ENCODE assay signal across 20 mouse cellular contexts in genomic region chr5:96923526-96923925, GRCm38 (mm10).
A peak's percentile ranks its signal among the peaks of the same experiment; 100 is the strongest.
DNase-seq lines count a peak whose midpoint lies in the region; ATAC-seq and TF ChIP-seq lines count a peak whose summit lies in the region.
"Had no signal": no experiment of that assay in that cellular context is flagged by ENCODE, and none has a peak within 500 bp of the region (broad histone marks: within the 10 kb centered on the region; RNA-seq: fewer than 3 reads in every experiment).

No protein-coding gene starts in this region.

- DNase-seq in heart, embryonic 10.5 days (ENCODE audit: low spot score): no peak
- no peak for DNase-seq in heart, adult 8-10 months (ENCODE audit: low spot score)
- DNase-seq in 416B (ENCODE audit: low read depth): peak; percentile 58
- DNase-seq in liver, postnatal 0 days: no peak
- DNase-seq in testis, postnatal 14 days (ENCODE audit: low spot score): no peak
- no peak for DNase-seq in retina, postnatal 1 day
- no peak for DNase-seq in lung, adult 18-20 months
- DNase-seq: adrenal gland, postnatal 14 days; B cell, adult 2 months; cerebellum, adult 8-10 months; gastrocnemius, postnatal 36 days; heart, postnatal 36 days; kidney, postnatal 4 days; lung, postnatal 14 days; thymus, postnatal 4 days had no signal

- no peaks in the 10 kb centered on the region for H3K36me3 ChIP-seq in heart, embryonic 10.5 days
- H3K36me3 ChIP-seq in liver, postnatal 0 days (replicated peaks; ENCODE audit: insufficient read depth, low read length): no peaks in the 10 kb centered on the region
- H3K36me3 ChIP-seq: forebrain, embryonic 12.5 days; limb, embryonic 15.5 days; midbrain, embryonic 12.5 days had no signal

- no peak overlapping the region for H3K9ac ChIP-seq in liver, postnatal 0 days (replicated peaks)
- H3K9ac ChIP-seq: forebrain, embryonic 12.5 days; limb, embryonic 15.5 days; midbrain, embryonic 12.5 days had no signal

- 94% methylated on average over 1 of the region's 1 CpGs for WGBS in heart, embryonic 10.5 days
- whole genome bisulfite sequencing in liver, postnatal 0 days (ENCODE audit: insufficient replicate concordance): 72% methylated on average over 1 of the region's 1 CpGs

- peaks cover 9% of the 10 kb centered on the region; the same call in 1 of the 2 replicates for H3K4me1 ChIP-seq in heart, embryonic 10.5 days
- H3K4me1 ChIP-seq in cortical plate, adult 2 months (ENCODE audit: control insufficient read depth, insufficient read depth, low read length): no peaks in the 10 kb centered on the region
- H3K4me1 ChIP-seq in liver, postnatal 0 days (ENCODE audit: insufficient read depth): peaks cover 51% of the 10 kb centered on the region
- H3K4me1 ChIP-seq: limb, embryonic 15.5 days; midbrain, embryonic 12.5 days had no signal

- H3K4me2 ChIP-seq in liver, postnatal 0 days (ENCODE audit: low read depth, low read length): no peak overlapping the region
- H3K4me2 ChIP-seq: forebrain, embryonic 12.5 days; limb, embryonic 15.5 days; midbrain, embryonic 12.5 days had no signal

- H3K4me3 ChIP-seq in heart, embryonic 10.5 days: no peak overlapping the region
- no peak overlapping the region for H3K4me3 ChIP-seq in cortical plate, adult 2 months (ENCODE audit: insufficient read depth, low read length)
- H3K4me3 ChIP-seq in liver, postnatal 0 days (ENCODE audit: low read depth, low read length): no peak overlapping the region
- H3K4me3 ChIP-seq: forebrain, embryonic 12.5 days; limb, embryonic 15.5 days; midbrain, embryonic 12.5 days had no signal

- H3K27me3 ChIP-seq in heart, embryonic 10.5 days (ENCODE audit: insufficient read depth, poor library complexity, severe bottlenecking): no peaks in the 10 kb centered on the region
- H3K27me3 ChIP-seq in liver, postnatal 0 days (ENCODE audit: insufficient read depth, low read length): no peaks in the 10 kb centered on the region
- H3K27me3 ChIP-seq: forebrain, embryonic 12.5 days; limb, embryonic 15.5 days; midbrain, embryonic 12.5 days had no signal

- no peak for TF ChIP-seq CTCF in cortical plate, adult 2 months (IDR thresholded peaks at IDR 0.05; ENCODE audit: extremely low read depth, insufficient read depth, low read length)
- TF ChIP-seq CTCF in liver, postnatal 0 days (IDR thresholded peaks at IDR 0.05; ENCODE audit: low read depth): no peak

- TF ChIP-seq POLR2A in cortical plate, adult 2 months (IDR thresholded peaks at IDR 0.05; ENCODE audit: extremely low read depth, insufficient read depth, low read length): no peak

- peak overlapping the region; percentile 86; the same call in 1 of the 2 replicates for H3K27ac ChIP-seq in heart, embryonic 10.5 days
- H3K27ac ChIP-seq in cortical plate, adult 2 months (ENCODE audit: insufficient read depth, low read length): 0 out of 2 replicates have a peak overlapping the region, but pooled peaks have one; percentile 50
- peak overlapping the region; percentile 89 for H3K27ac ChIP-seq in liver, postnatal 0 days (ENCODE audit: low read depth)
- H3K27ac ChIP-seq: forebrain, embryonic 12.5 days; limb, embryonic 15.5 days; midbrain, embryonic 12.5 days had no signal

- no peaks in the 10 kb centered on the region for H3K9me3 ChIP-seq in heart, embryonic 10.5 days
- no peaks in the 10 kb centered on the region for H3K9me3 ChIP-seq in liver, postnatal 0 days (ENCODE audit: low read length)
- H3K9me3 ChIP-seq: forebrain, embryonic 12.5 days; limb, embryonic 15.5 days; midbrain, embryonic 12.5 days had no signal

- TF ChIP-seq EP300 in liver, postnatal 0 days (IDR thresholded peaks at IDR 0.05; ENCODE audit: low read depth): no peak

- ATAC-seq in liver, postnatal 0 days: no peak
- ATAC-seq: inflammation-experienced regulatory T-cells, adult 6 months had no signal
